Comparison of ENCODE assay signal across 22 mouse cellular contexts in genomic region chr8:71960483-71960882, GRCm38 (mm10). TPM values are rescaled to one million over a fixed set of nuclear protein-coding genes. Genes with fewer than 3 reads are reported as not detected.
"Had no signal": no experiment of that assay in that cellular context is flagged by ENCODE, and none has a peak within 500 bp of the region (broad histone marks: within the 10 kb centered on the region; RNA-seq: fewer than 3 reads in every experiment).

No protein-coding gene starts in this region.

- H3K9me3 ChIP-seq: limb, embryonic 10.5 days; liver, embryonic 12.5 days had no signal

- H3K4me1 ChIP-seq: limb, embryonic 10.5 days; limb, embryonic 13.5 days; liver, embryonic 12.5 days; midbrain, embryonic 13.5 days; neural tube, embryonic 13.5 days had no signal

- H3K27me3 ChIP-seq: limb, embryonic 13.5 days; liver, embryonic 12.5 days; liver, embryonic 15.5 days; midbrain, embryonic 13.5 days; neural tube, embryonic 13.5 days had no signal

- H3K4me3 ChIP-seq: layer of hippocampus, adult 2 months; limb, embryonic 10.5 days; limb, embryonic 13.5 days; liver, embryonic 12.5 days; liver, embryonic 15.5 days; midbrain, embryonic 13.5 days; myocyte; neural tube, embryonic 13.5 days had no signal

- H3K27ac ChIP-seq: kidney, postnatal 0 days; layer of hippocampus, adult 2 months; limb, embryonic 10.5 days; limb, embryonic 13.5 days; liver, embryonic 12.5 days; liver, embryonic 15.5 days; midbrain, embryonic 13.5 days; neural tube, embryonic 13.5 days had no signal

- H3K4me2 ChIP-seq: limb, embryonic 13.5 days; liver, embryonic 12.5 days; liver, embryonic 15.5 days; midbrain, embryonic 13.5 days; neural tube, embryonic 13.5 days had no signal

- H3K9ac ChIP-seq: limb, embryonic 13.5 days; liver, embryonic 12.5 days; liver, embryonic 15.5 days; midbrain, embryonic 13.5 days; neural tube, embryonic 13.5 days had no signal

- ATAC-seq: liver, embryonic 12.5 days; midbrain, embryonic 13.5 days; midbrain, embryonic 16.5 days had no signal

- DNase-seq: kidney, adult 2 months; kidney, postnatal 25 days; layer of hippocampus, adult 9-11 months; lung, adult 2 months; lung, postnatal 14 days; lung, postnatal 4 days; thymus, adult 2 months; thymus, postnatal 14 days; thymus, postnatal 4 days had no signal

RNA-seq across cellular contexts. Expression of gene Cyp4f18, which starts 48.9 kb away (rescaled TPM):
- total RNA-seq: layer of hippocampus, adult 2 months; layer of hippocampus, postnatal 25 days; left cerebral cortex, adult 18-20 months; left cerebral cortex, postnatal 25 days had no signal
